Mouse (Mus musculus): Measurements from ENCODE around the gene Nr6a1. TPM values are rescaled to one million over a fixed set of nuclear protein-coding genes. Genes with fewer than 3 reads are reported as not detected.

Nr6a1 gene
- polyA plus RNA-seq, 1 experiment from 2014 or later: 4.0 TPM

DNA sequence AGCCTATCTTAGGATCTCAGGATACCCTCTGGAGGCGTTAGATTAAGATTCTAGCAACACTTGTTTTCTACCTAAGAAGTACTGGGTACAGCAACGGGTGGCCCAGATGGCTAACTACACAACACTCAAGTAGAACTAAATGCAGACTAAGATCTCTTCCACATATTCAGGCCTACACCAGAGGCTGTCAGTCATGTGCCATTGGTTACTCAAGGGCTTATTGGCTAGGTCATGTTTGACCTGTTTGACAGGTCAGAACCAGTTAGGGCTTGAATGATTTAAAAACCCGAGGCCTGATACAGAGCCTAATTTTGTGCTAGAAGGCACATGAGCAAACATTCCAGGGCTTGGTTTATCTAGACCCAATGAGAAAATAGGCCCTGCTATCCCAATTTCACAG, 187.6 kb downstream of the Nr6a1 start:
- no peak overlapping the region for H3K9ac ChIP-seq
- 0 out of 2 replicates have a peak, but pooled peaks cover 5% of the 10 kb centered on the region for H3K4me1 ChIP-seq (replicated peaks; ENCODE audit: control insufficient read depth, insufficient read depth, low read length)
- 93% methylated on average over 3 of the region's 3 CpGs for WGBS
- no peak overlapping the region for H3K4me3 ChIP-seq (replicated peaks; ENCODE audit: low read length)
- no peak for DNase-seq (ENCODE audit: low spot score)
- no peaks in the 10 kb centered on the region for H3K27me3 ChIP-seq (ENCODE audit: control insufficient read depth, insufficient read depth, low read length)
- ATAC-seq (ENCODE audit: low FRiP score): peak; percentile 14; the same call in 1 of the 2 replicates
- H3K9me3 ChIP-seq (ENCODE audit: control insufficient read depth, low read length): no peaks in the 10 kb centered on the region
- no peak overlapping the region for H3K4me2 ChIP-seq (replicated peaks)
- H3K36me3 ChIP-seq (replicated peaks; ENCODE audit: control insufficient read depth, insufficient read depth): peaks cover 5% of the 10 kb centered on the region; the same call in 1 of the 2 replicates
- no peak overlapping the region for H3K27ac ChIP-seq

DNA sequence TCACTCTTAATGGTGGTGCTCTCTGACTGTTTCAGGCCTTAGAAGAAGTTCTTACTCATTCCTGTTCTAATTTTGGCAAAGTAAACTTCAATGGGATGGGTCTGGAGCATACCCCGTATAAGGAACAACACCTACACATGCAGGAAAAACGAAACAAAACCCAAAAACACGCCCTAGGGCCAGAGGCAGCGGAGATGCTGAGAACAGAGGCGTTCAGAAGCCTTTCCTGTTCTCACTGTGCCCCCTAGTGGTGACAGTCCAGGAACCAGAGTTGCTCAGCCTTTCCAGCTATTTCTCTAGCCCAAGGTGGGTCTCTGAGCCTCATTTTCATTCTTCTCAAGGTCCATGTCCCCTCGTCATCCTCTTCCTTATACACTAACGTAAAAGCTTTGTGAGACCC, 188.1 kb downstream of the Nr6a1 start:
- Histone ChIP-seq H3K27ac (no peak overlapping the region), H3K36me3 (replicated peaks; ENCODE audit: control insufficient read depth, insufficient read depth) (peaks cover 5% of the 10 kb centered on the region; the same call in 1 of the 2 replicates), H3K4me1 (replicated peaks; ENCODE audit: control insufficient read depth, insufficient read depth, low read length) (0 out of 2 replicates have a peak, but pooled peaks cover 1% of the 10 kb centered on the region), H3K4me2 (replicated peaks) (no peak overlapping the region), H3K9ac (no peak overlapping the region), H3K4me3 (replicated peaks; ENCODE audit: low read length) (no peak overlapping the region), H3K9me3 (ENCODE audit: control insufficient read depth, low read length) (no peaks in the 10 kb centered on the region), H3K27me3 (ENCODE audit: control insufficient read depth, insufficient read depth, low read length) (no peaks in the 10 kb centered on the region)
- 24% methylated on average over 7 of the region's 7 CpGs for WGBS
- ATAC-seq (ENCODE audit: low FRiP score) (peak; percentile 66; the same call in 1 of the 2 replicates), DNase-seq (ENCODE audit: low spot score) (peak; percentile 91)

DNA sequence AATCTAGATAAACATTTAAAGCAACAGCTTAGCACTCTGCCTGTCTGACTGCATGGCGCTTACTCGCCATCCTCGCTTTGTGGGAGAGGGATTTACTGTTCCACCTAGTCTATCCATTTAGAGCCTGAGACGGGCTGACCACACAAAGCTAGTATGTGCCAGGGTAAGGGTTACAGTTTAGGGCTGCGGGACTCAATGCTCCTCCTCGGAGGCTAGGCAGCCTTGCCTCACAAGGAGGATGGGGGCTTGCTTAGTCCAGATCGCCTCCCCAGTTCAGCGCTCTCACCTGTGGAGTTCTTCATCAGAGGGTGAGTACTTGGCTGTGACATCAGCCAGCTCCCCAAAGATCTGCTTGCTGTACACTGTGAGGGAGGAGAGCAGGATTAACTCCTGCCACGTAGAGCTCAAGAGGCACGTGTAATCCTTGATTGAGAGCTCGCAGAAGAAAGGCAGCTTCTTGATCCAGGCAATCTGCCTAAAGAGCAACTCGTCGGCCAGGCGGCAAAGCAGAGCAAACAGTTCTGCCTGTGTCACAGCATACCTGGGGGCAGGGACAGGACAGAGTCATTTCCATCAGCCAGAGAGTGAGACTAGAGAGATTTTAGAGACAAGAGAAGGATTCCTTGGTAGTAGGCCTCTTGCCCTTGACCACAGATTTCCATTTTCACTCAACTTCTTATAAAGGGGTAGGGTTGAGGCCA, 188.7 kb downstream of the Nr6a1 start:
- no peak for DNase-seq (ENCODE audit: low spot score)
- Histone ChIP-seq H3K27ac (no peak overlapping the region), H3K36me3 (replicated peaks; ENCODE audit: control insufficient read depth, insufficient read depth) (peaks cover 5% of the 10 kb centered on the region; the same call in 1 of the 2 replicates), H3K4me1 (replicated peaks; ENCODE audit: control insufficient read depth, insufficient read depth, low read length) (no peaks in the 10 kb centered on the region), H3K9ac (no peak overlapping the region), H3K27me3 (ENCODE audit: control insufficient read depth, insufficient read depth, low read length) (no peaks in the 10 kb centered on the region), H3K4me3 (replicated peaks; ENCODE audit: low read length) (no peak overlapping the region), H3K9me3 (ENCODE audit: control insufficient read depth, low read length) (no peaks in the 10 kb centered on the region), H3K4me2 (replicated peaks) (no peak overlapping the region)
- ATAC-seq (ENCODE audit: low FRiP score): no peak
- 87% methylated on average over 14 of the region's 14 CpGs for WGBS

- no peak overlapping the region for H3K4me3 ChIP-seq (replicated peaks; ENCODE audit: low read length)
- DNase-seq (ENCODE audit: low spot score) (no peak), ATAC-seq (ENCODE audit: low FRiP score) (no peak)
- H3K4me1 ChIP-seq (replicated peaks; ENCODE audit: control insufficient read depth, insufficient read depth, low read length): no peaks in the 10 kb centered on the region
- no peaks in the 10 kb centered on the region for H3K9me3 ChIP-seq (ENCODE audit: control insufficient read depth, low read length)
- no peak overlapping the region for H3K9ac ChIP-seq
- H3K27ac ChIP-seq: no peak overlapping the region
- H3K4me2 ChIP-seq (replicated peaks): no peak overlapping the region
- peaks cover 5% of the 10 kb centered on the region; the same call in 1 of the 2 replicates for H3K36me3 ChIP-seq (replicated peaks; ENCODE audit: control insufficient read depth, insufficient read depth)
- H3K27me3 ChIP-seq (ENCODE audit: control insufficient read depth, insufficient read depth, low read length): no peaks in the 10 kb centered on the region
These were observed 191.7 kb downstream of the Nr6a1 start for GRCm38 (mm10) chr2:38735740-38736139.

GRCm38 (mm10) chr2:38734721-38735120, 192.8 kb downstream of the Nr6a1 start:
- no peaks in the 10 kb centered on the region for H3K4me1 ChIP-seq (replicated peaks; ENCODE audit: control insufficient read depth, insufficient read depth, low read length)
- H3K9me3 ChIP-seq (ENCODE audit: control insufficient read depth, low read length): no peaks in the 10 kb centered on the region
- no peak overlapping the region for H3K27ac ChIP-seq
- WGBS: 68% methylated on average over 5 of the region's 5 CpGs
- no peaks in the 10 kb centered on the region for H3K27me3 ChIP-seq (ENCODE audit: control insufficient read depth, insufficient read depth, low read length)
- ATAC-seq (ENCODE audit: low FRiP score): no peak
- no peak overlapping the region for H3K4me2 ChIP-seq (replicated peaks)
- no peak for DNase-seq (ENCODE audit: low spot score)
- H3K9ac ChIP-seq: no peak overlapping the region
- peaks cover 5% of the 10 kb centered on the region; the same call in 1 of the 2 replicates for H3K36me3 ChIP-seq (replicated peaks; ENCODE audit: control insufficient read depth, insufficient read depth)
- H3K4me3 ChIP-seq (replicated peaks; ENCODE audit: low read length): no peak overlapping the region

DNA sequence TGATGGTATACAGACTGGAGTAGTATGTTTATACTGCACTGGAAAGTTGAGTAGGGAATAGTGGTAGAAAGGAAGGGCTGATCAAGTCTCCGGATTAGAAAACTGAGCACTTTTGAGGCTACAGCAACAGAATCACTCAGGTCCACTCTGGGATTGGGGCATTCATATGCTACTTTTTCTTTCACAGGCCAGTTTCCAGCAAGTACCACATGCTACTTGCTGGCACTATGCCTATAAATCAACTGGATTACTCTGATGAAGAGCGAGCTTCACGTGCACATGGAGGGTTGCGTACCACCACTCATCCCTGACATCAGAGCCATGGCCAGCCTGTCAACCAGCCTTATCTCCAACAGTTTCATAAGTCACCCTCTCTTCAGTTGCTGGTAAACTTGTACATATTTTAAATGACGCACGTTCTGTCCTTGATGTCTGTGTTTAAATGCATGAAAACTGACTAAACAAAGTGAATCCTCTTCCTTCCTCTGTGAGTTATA, 197.1 kb downstream of the Nr6a1 start:
- no peaks in the 10 kb centered on the region for H3K27me3 ChIP-seq (ENCODE audit: control insufficient read depth, insufficient read depth, low read length)
- no peak overlapping the region for H3K9ac ChIP-seq
- H3K4me1 ChIP-seq (replicated peaks; ENCODE audit: control insufficient read depth, insufficient read depth, low read length): no peaks in the 10 kb centered on the region
- no peak overlapping the region for H3K27ac ChIP-seq
- H3K4me3 ChIP-seq (replicated peaks; ENCODE audit: low read length): no peak overlapping the region
- 93% methylated on average over 6 of the region's 6 CpGs for WGBS
- 0 out of 2 replicates have a peak, but pooled peaks cover 3% of the 10 kb centered on the region for H3K36me3 ChIP-seq (replicated peaks; ENCODE audit: control insufficient read depth, insufficient read depth)
- no peaks in the 10 kb centered on the region for H3K9me3 ChIP-seq (ENCODE audit: control insufficient read depth, low read length)
- no peak for ATAC-seq (ENCODE audit: low FRiP score)
- no peak for DNase-seq (ENCODE audit: low spot score)
- H3K4me2 ChIP-seq (replicated peaks): no peak overlapping the region

- Histone ChIP-seq H3K36me3 (replicated peaks; ENCODE audit: control insufficient read depth, insufficient read depth) (0 out of 2 replicates have a peak, but pooled peaks cover 3% of the 10 kb centered on the region), H3K9ac (no peak overlapping the region), H3K4me2 (replicated peaks) (no peak overlapping the region), H3K27ac (no peak overlapping the region), H3K27me3 (ENCODE audit: control insufficient read depth, insufficient read depth, low read length) (no peaks in the 10 kb centered on the region), H3K4me3 (replicated peaks; ENCODE audit: low read length) (no peak overlapping the region), H3K9me3 (ENCODE audit: control insufficient read depth, low read length) (no peaks in the 10 kb centered on the region), H3K4me1 (replicated peaks; ENCODE audit: control insufficient read depth, insufficient read depth, low read length) (no peaks in the 10 kb centered on the region)
- ATAC-seq (ENCODE audit: low FRiP score) (no peak), DNase-seq (ENCODE audit: low spot score) (no peak)
- 40% methylated on average over 3 of the region's 3 CpGs for WGBS
These were observed 202.1 kb downstream of the Nr6a1 start for GRCm38 (mm10) chr2:38725427-38725826.

- H3K9ac ChIP-seq: no peak overlapping the region
- no peak overlapping the region for H3K27ac ChIP-seq
- DNase-seq (ENCODE audit: low spot score) (no peak), ATAC-seq (ENCODE audit: low FRiP score) (no peak)
- no peaks in the 10 kb centered on the region for H3K4me1 ChIP-seq (replicated peaks; ENCODE audit: control insufficient read depth, insufficient read depth, low read length)
- H3K9me3 ChIP-seq (ENCODE audit: control insufficient read depth, low read length): no peaks in the 10 kb centered on the region
- no peak overlapping the region for H3K4me2 ChIP-seq (replicated peaks)
- WGBS: 78% methylated on average over 4 of the region's 4 CpGs
- H3K27me3 ChIP-seq (ENCODE audit: control insufficient read depth, insufficient read depth, low read length): no peaks in the 10 kb centered on the region
- H3K4me3 ChIP-seq (replicated peaks; ENCODE audit: low read length): no peak overlapping the region
- H3K36me3 ChIP-seq (replicated peaks; ENCODE audit: control insufficient read depth, insufficient read depth): 0 out of 2 replicates have a peak, but pooled peaks cover 3% of the 10 kb centered on the region
These were observed 204.1 kb downstream of the Nr6a1 start for GRCm38 (mm10) chr2:38723378-38723777.

- WGBS: 33% methylated on average over 4 of the region's 4 CpGs
These were observed 205.4 kb downstream of the Nr6a1 start for GRCm38 (mm10) chr2:38722076-38722475.

More at GRCm38 (mm10) chr2:38722076-38722475, 205.4 kb downstream of the Nr6a1 start:
- Histone ChIP-seq H3K9me3 (ENCODE audit: control insufficient read depth, low read length) (no peaks in the 10 kb centered on the region), H3K4me3 (replicated peaks; ENCODE audit: low read length) (no peak overlapping the region), H3K9ac (no peak overlapping the region), H3K36me3 (replicated peaks; ENCODE audit: control insufficient read depth, insufficient read depth) (no peaks in the 10 kb centered on the region), H3K27ac (no peak overlapping the region), H3K4me1 (replicated peaks; ENCODE audit: control insufficient read depth, insufficient read depth, low read length) (no peaks in the 10 kb centered on the region), H3K27me3 (ENCODE audit: control insufficient read depth, insufficient read depth, low read length) (no peaks in the 10 kb centered on the region), H3K4me2 (replicated peaks) (no peak overlapping the region)
- no peak for DNase-seq (ENCODE audit: low spot score)
- no peak for ATAC-seq (ENCODE audit: low FRiP score)

Data from hindbrain, embryonic 14.5 days (tissue).